Mouse (Mus musculus) gastrocnemius, postnatal 4 days (tissue): Measurements from ENCODE around the gene Dpf1. TPM values are rescaled to one million over a fixed set of nuclear protein-coding genes. Genes with fewer than 3 reads are reported as not detected.

Experiments
- DNase-seq, 2 experiments: peaks; one replicate each; pipeline ENCODE4 v3.0.0; 2021 to 2022; ENCODE audit warnings: low spot score in 2 of 2, mixed read lengths in 2 of 2
- total RNA-seq, 2 experiments: library from RNA; stranded (reverse); gene quantifications; 2 replicates each; pipeline ENCODE4 v1.2.3; 2021

The Dpf1 gene
- total RNA-seq, 2 experiments from 2014 or later: 4.3 TPM

GRCm38 (mm10) chr7:29288079-29288478, 15.7 kb upstream of the Dpf1 start:
- DNase-seq: no peak

GRCm38 (mm10) chr7:29288942-29289638, 14.7 kb upstream of the Dpf1 start, which contains the start of gene Ppp1r14a:
TSS of gene Ppp1r14a (plus strand) at chr7:29289308.
- peak; percentile 79 to 85 for DNase-seq

GRCm38 (mm10) chr7:29289856-29290255, 13.9 kb upstream of the Dpf1 start:
- no peak for DNase-seq

- no peak for DNase-seq
Measured at GRCm38 (mm10) chr7:29290691-29291485, 12.9 kb upstream of the Dpf1 start.

- DNase-seq: no peak
Measured at GRCm38 (mm10) chr7:29291616-29292457, 11.9 kb upstream of the Dpf1 start.

GRCm38 (mm10) chr7:29292458-29293098, 11.2 kb upstream of the Dpf1 start:
- DNase-seq: no peak

- peak in 1 of 2 experiments; percentile 69 for DNase-seq
Measured at GRCm38 (mm10) chr7:29293131-29294065, 10.4 kb upstream of the Dpf1 start.

GRCm38 (mm10) chr7:29294111-29294761, 9.5 kb upstream of the Dpf1 start:
- DNase-seq: no peak

GRCm38 (mm10) chr7:29295861-29296647, 7.7 kb upstream of the Dpf1 start:
- no peak for DNase-seq

GRCm38 (mm10) chr7:29296998-29297397, 6.8 kb upstream of the Dpf1 start:
- peak in 1 of 2 experiments; percentile 62 for DNase-seq

- peak in 1 of 2 experiments; percentile 80 for DNase-seq
Measured at GRCm38 (mm10) chr7:29301127-29301566, 2.6 kb upstream of the Dpf1 start.

- DNase-seq: no peak
Measured at GRCm38 (mm10) chr7:29302641-29303040, 1.1 kb upstream of the Dpf1 start.

GRCm38 (mm10) chr7:29304463-29305262, 912 bp downstream of the Dpf1 start:
- DNase-seq: no peak

- no peak for DNase-seq
Measured at GRCm38 (mm10) chr7:29305263-29305988, 1.7 kb downstream of the Dpf1 start.

- no peak for DNase-seq
Measured at GRCm38 (mm10) chr7:29306108-29306507, 2.4 kb downstream of the Dpf1 start.

GRCm38 (mm10) chr7:29306619-29307018, 2.9 kb downstream of the Dpf1 start:
- DNase-seq: no peak
